Mouse (Mus musculus) forebrain, embryonic 13.5 days (tissue): ENCODE results near the gene Clcnkb. TPM values are rescaled to one million over a fixed set of nuclear protein-coding genes. Genes with fewer than 3 reads are reported as not detected.
A peak's percentile ranks its signal among the peaks of the same experiment; 100 is the strongest.

Experiments
- ATAC-seq: fragments of 200-750 bp; cut with Nextera tagmentation; 2 replicates; pipeline ENCODE4 v1.8.0; 2017
- H3K27ac ChIP-seq: fragments of 300-500 bp; sonication (generic); 2 replicates; pipeline ENCODE4 v1.5.1; 2015; ENCODE audit warnings: inconsistent platforms, mild to moderate bottlenecking, moderate library complexity
- H3K27me3 ChIP-seq: fragments of 300-500 bp; sonication (generic); 2 replicates; pipeline ENCODE4 v1.6.1; 2015; ENCODE audit warnings: mild to moderate bottlenecking, inconsistent platforms
- H3K36me3 ChIP-seq: fragments of 300-500 bp; sonication (generic); 2 replicates; pipeline ENCODE4 v1.6.1; 2015; ENCODE audit warnings: mild to moderate bottlenecking, inconsistent platforms; ENCODE audit not compliant: poor library complexity, severe bottlenecking
- H3K4me1 ChIP-seq: fragments of 300-500 bp; sonication (generic); 2 replicates; pipeline ENCODE4 v1.6.1; 2015; ENCODE audit warnings: inconsistent platforms
- H3K4me2 ChIP-seq: fragments of 300-500 bp; sonication (generic); 2 replicates; pipeline ENCODE4 v1.6.1; 2015; ENCODE audit warnings: inconsistent platforms, mild to moderate bottlenecking, moderate library complexity
- H3K4me3 ChIP-seq: fragments of 300-500 bp; sonication (generic); 2 replicates; pipeline ENCODE4 v1.5.1; 2015; ENCODE audit warnings: mild to moderate bottlenecking, inconsistent platforms
- H3K9ac ChIP-seq: fragments of 300-500 bp; sonication (generic); 2 replicates; pipeline ENCODE4 v1.6.1; 2015; ENCODE audit warnings: mild to moderate bottlenecking, inconsistent platforms
- H3K9me3 ChIP-seq: fragments of 300-500 bp; sonication (generic); replicated peaks from 2 replicates; pipeline ENCODE4 v1.6.1; 2016; ENCODE audit warnings: inconsistent platforms
- WGBS: fragments of 180-500 bp; shearing (Covaris S2); methylation state at CpG from one replicate; pipeline ENCODE4 v1.1.7; 2015; 5-methylcytosine and 5-hydroxymethylcytosine counted together
- polyA plus RNA-seq: library from polyadenylated mRNA; unstranded; fragments of >200 nt; fragmentation: Nextera tagmentation; extraction: Ambion mirVana; gene quantifications from 2 replicates; pipeline ENCODE4 v1.2.1, GENCODE M21; 2015

Clcnkb gene
- not detected in 2 replicates for polyA plus RNA-seq

GRCm38 (mm10) chr4:141415924-141416323 is at the start of gene Clcnkb:
Gene Clcnkb (minus strand): TSS chr4:141416014.
- WGBS: 73% methylated on average over 7 of the region's 7 CpGs
- no peak for ATAC-seq

GRCm38 (mm10) chr4:141464722-141465121 is 48.9 kb upstream of the Clcnkb start:
- H3K4me1 ChIP-seq: peaks cover 13% of the 10 kb centered on the region
- peaks cover 93% of the 10 kb centered on the region for H3K36me3 ChIP-seq
- 79% methylated on average over 16 of the region's 16 CpGs for WGBS
- no peak for ATAC-seq
- no peak overlapping the region for H3K27ac ChIP-seq
- no peak overlapping the region for H3K4me3 ChIP-seq
- H3K27me3 ChIP-seq: no peaks in the 10 kb centered on the region
- no peaks in the 10 kb centered on the region for H3K9me3 ChIP-seq
- H3K4me2 ChIP-seq: no peak overlapping the region
- H3K9ac ChIP-seq: no peak overlapping the region

More at GRCm38 (mm10) chr4:141415924-141416323, at the start of gene Clcnkb:
- Histone ChIP-seq H3K9me3 (no peaks in the 10 kb centered on the region), H3K36me3 (no peaks in the 10 kb centered on the region), H3K4me2 (no peak within 1 kb of the TSS), H3K27me3 (no peaks in the 10 kb centered on the region), H3K4me3 (no peak within 1 kb of the TSS), H3K27ac (no peak within 1 kb of the TSS), H3K9ac (no peak within 1 kb of the TSS), H3K4me1 (no peaks in the 10 kb centered on the region)

GRCm38 (mm10) chr4:141463472-141463871 is 47.7 kb upstream of the Clcnkb start:
- Histone ChIP-seq H3K4me1 (peaks cover 21% of the 10 kb centered on the region), H3K36me3 (peaks cover 84% of the 10 kb centered on the region), H3K27ac (no peak overlapping the region), H3K9ac (no peak overlapping the region), H3K4me2 (no peak overlapping the region), H3K27me3 (no peaks in the 10 kb centered on the region), H3K9me3 (no peaks in the 10 kb centered on the region), H3K4me3 (no peak overlapping the region)
- WGBS: 89% methylated on average over 14 of the region's 14 CpGs
- no peak for ATAC-seq

GRCm38 (mm10) chr4:141461576-141461975 is 45.8 kb upstream of the Clcnkb start:
- H3K36me3 ChIP-seq: peaks cover 68% of the 10 kb centered on the region
- H3K4me3 ChIP-seq: no peak overlapping the region
- no peak overlapping the region for H3K4me2 ChIP-seq
- no peak overlapping the region for H3K9ac ChIP-seq
- peaks cover 32% of the 10 kb centered on the region for H3K4me1 ChIP-seq
- 82% methylated on average over 12 of the region's 12 CpGs for WGBS
- H3K9me3 ChIP-seq: no peaks in the 10 kb centered on the region
- no peaks in the 10 kb centered on the region for H3K27me3 ChIP-seq
- ATAC-seq: no peak
- no peak overlapping the region for H3K27ac ChIP-seq

GRCm38 (mm10) chr4:141461088-141461487 is 45.3 kb upstream of the Clcnkb start:
- Histone ChIP-seq H3K27ac (peak overlapping the region; percentile 44; the same call in 1 of the 2 replicates), H3K36me3 (peaks cover 67% of the 10 kb centered on the region), H3K27me3 (no peaks in the 10 kb centered on the region), H3K4me2 (no peak overlapping the region), H3K4me1 (peaks cover 32% of the 10 kb centered on the region), H3K4me3 (no peak overlapping the region), H3K9me3 (no peaks in the 10 kb centered on the region), H3K9ac (no peak overlapping the region)
- 38% methylated on average over 12 of the region's 12 CpGs for WGBS
- 0 out of 2 replicates have a peak, but pooled peaks have one; percentile 16 for ATAC-seq

- no peak overlapping the region for H3K4me3 ChIP-seq
- no peaks in the 10 kb centered on the region for H3K9me3 ChIP-seq
- 92% methylated on average over 4 of the region's 4 CpGs for WGBS
- no peak for ATAC-seq
- peaks cover 61% of the 10 kb centered on the region for H3K36me3 ChIP-seq
- H3K4me2 ChIP-seq: no peak overlapping the region
- H3K4me1 ChIP-seq: peaks cover 32% of the 10 kb centered on the region
- H3K9ac ChIP-seq: no peak overlapping the region
- H3K27ac ChIP-seq: 0 out of 2 replicates have a peak overlapping the region, but pooled peaks have one; percentile 44
- no peaks in the 10 kb centered on the region for H3K27me3 ChIP-seq
Measured at GRCm38 (mm10) chr4:141460481-141460880, 44.7 kb upstream of the Clcnkb start.

- Histone ChIP-seq H3K9me3 (no peaks in the 10 kb centered on the region), H3K4me2 (no peak overlapping the region), H3K27me3 (no peaks in the 10 kb centered on the region), H3K4me1 (peaks cover 32% of the 10 kb centered on the region), H3K9ac (no peak overlapping the region), H3K36me3 (peaks cover 58% of the 10 kb centered on the region), H3K27ac (no peak overlapping the region), H3K4me3 (no peak overlapping the region)
- WGBS: 86% methylated on average over 9 of the region's 9 CpGs
- no peak for ATAC-seq
Measured at GRCm38 (mm10) chr4:141459766-141460165, 44.0 kb upstream of the Clcnkb start.

- ATAC-seq: 0 out of 2 replicates have a peak, but pooled peaks have one; percentile 4
- 63% methylated on average over 3 of the region's 3 CpGs for WGBS
- Histone ChIP-seq H3K9me3 (no peaks in the 10 kb centered on the region), H3K36me3 (peaks cover 56% of the 10 kb centered on the region), H3K4me1 (peaks cover 32% of the 10 kb centered on the region), H3K27ac (peak overlapping the region; percentile 38; the same call in 1 of the 2 replicates), H3K4me2 (no peak overlapping the region), H3K9ac (no peak overlapping the region), H3K4me3 (no peak overlapping the region), H3K27me3 (no peaks in the 10 kb centered on the region)
Measured at GRCm38 (mm10) chr4:141458888-141459287, 43.1 kb upstream of the Clcnkb start.

- 10% methylated on average over 7 of the region's 7 CpGs for WGBS
- peak; percentile 27; the same call in 1 of the 2 replicates for ATAC-seq
- H3K4me2 ChIP-seq: no peak overlapping the region
- peak overlapping the region; percentile 5; the same call in 1 of the 2 replicates for H3K9ac ChIP-seq
- no peaks in the 10 kb centered on the region for H3K9me3 ChIP-seq
- no peaks in the 10 kb centered on the region for H3K27me3 ChIP-seq
- peaks cover 56% of the 10 kb centered on the region for H3K36me3 ChIP-seq
- no peak overlapping the region for H3K4me3 ChIP-seq
- H3K4me1 ChIP-seq: peaks cover 32% of the 10 kb centered on the region
- H3K27ac ChIP-seq: peak overlapping the region; percentile 38; the same call in 1 of the 2 replicates
Measured at GRCm38 (mm10) chr4:141458236-141458635, 42.4 kb upstream of the Clcnkb start.

GRCm38 (mm10) chr4:141456193-141456938 is 40.6 kb upstream of the Clcnkb start:
- Histone ChIP-seq H3K4me1 (peaks cover 30% of the 10 kb centered on the region), H3K4me2 (no peak overlapping the region), H3K9me3 (no peaks in the 10 kb centered on the region), H3K27me3 (no peaks in the 10 kb centered on the region), H3K9ac (no peak overlapping the region), H3K36me3 (peaks cover 55% of the 10 kb centered on the region), H3K27ac (no peak overlapping the region), H3K4me3 (no peak overlapping the region)
- WGBS: 94% methylated on average over 14 of the region's 14 CpGs
- no peak for ATAC-seq

- Histone ChIP-seq H3K36me3 (peaks cover 56% of the 10 kb centered on the region), H3K9me3 (no peaks in the 10 kb centered on the region), H3K27me3 (no peaks in the 10 kb centered on the region), H3K9ac (0 out of 2 replicates have a peak overlapping the region, but pooled peaks have one; percentile 14), H3K4me1 (peaks cover 22% of the 10 kb centered on the region), H3K4me3 (no peak overlapping the region), H3K4me2 (no peak overlapping the region), H3K27ac (no peak overlapping the region)
- WGBS: 71% methylated on average over 4 of the region's 4 CpGs
- no peak for ATAC-seq
Measured at GRCm38 (mm10) chr4:141455526-141455925, 39.7 kb upstream of the Clcnkb start.

GRCm38 (mm10) chr4:141454581-141455350 is 39.0 kb upstream of the Clcnkb start:
- no peak overlapping the region for H3K4me3 ChIP-seq
- 82% methylated on average over 14 of the region's 14 CpGs for WGBS
- peaks cover 18% of the 10 kb centered on the region for H3K4me1 ChIP-seq
- H3K27ac ChIP-seq: no peak overlapping the region
- H3K36me3 ChIP-seq: peaks cover 57% of the 10 kb centered on the region
- no peaks in the 10 kb centered on the region for H3K27me3 ChIP-seq
- no peak overlapping the region for H3K4me2 ChIP-seq
- ATAC-seq: no peak
- 0 out of 2 replicates have a peak overlapping the region, but pooled peaks have one; percentile 1 for H3K9ac ChIP-seq
- H3K9me3 ChIP-seq: no peaks in the 10 kb centered on the region
